Mouse (Mus musculus) embryonic facial prominence, embryonic 11.5 days (tissue): Measurements from ENCODE around the gene Clasp2. TPM values are rescaled to one million over a fixed set of nuclear protein-coding genes. Genes with fewer than 3 reads are reported as not detected.

Source experiments
- ATAC-seq: fragments of 200-750 bp; cut with Nextera tagmentation; replicated peaks from 2 replicates; pipeline ENCODE4 v1.8.0; 2017; ENCODE audit warnings: low read depth; ENCODE audit not compliant: insufficient number of reproducible peaks, low FRiP score, low TSS enrichment
- DNase-seq: peaks from one replicate; pipeline ENCODE4 v3.0.0-alpha.2; 2015; ENCODE audit warnings: low spot score
- H3K27ac ChIP-seq: fragments of 300-500 bp; sonication (generic); replicated peaks from 2 replicates; pipeline ENCODE4 v1.5.1; 2014; ENCODE audit warnings: mild to moderate bottlenecking, low read depth, low read length, control low read depth
- H3K27me3 ChIP-seq: fragments of 300-500 bp; sonication (generic); 2 replicates; pipeline ENCODE4 v1.6.1; 2014; ENCODE audit warnings: mild to moderate bottlenecking, low read length, moderate library complexity, mixed read lengths; ENCODE audit not compliant: control insufficient read depth, insufficient read depth
- H3K36me3 ChIP-seq: fragments of 300-500 bp; sonication (generic); replicated peaks from 2 replicates; pipeline ENCODE4 v1.6.1; 2014; ENCODE audit warnings: low read depth, mild to moderate bottlenecking, low read length, moderate library complexity, mixed read lengths; ENCODE audit not compliant: control insufficient read depth, insufficient read depth
- H3K4me1 ChIP-seq: fragments of 300-500 bp; sonication (generic); 2 replicates; pipeline ENCODE4 v1.6.1; 2014; ENCODE audit warnings: low read length, mixed read lengths; ENCODE audit not compliant: control insufficient read depth, insufficient read depth
- H3K4me2 ChIP-seq: fragments of 300-500 bp; sonication (generic); 2 replicates; pipeline ENCODE4 v1.6.1; 2014; ENCODE audit warnings: low read depth, mild to moderate bottlenecking, control low read depth, low read length, moderate library complexity
- H3K4me3 ChIP-seq: fragments of 300-500 bp; sonication (generic); 2 replicates; pipeline ENCODE4 v1.5.1; 2014; ENCODE audit warnings: low read depth, low read length, control low read depth
- H3K9ac ChIP-seq: fragments of 300-500 bp; sonication (generic); replicated peaks from 2 replicates; pipeline ENCODE4 v1.6.1; 2014; ENCODE audit warnings: mild to moderate bottlenecking, control low read depth, low read length
- H3K9me3 ChIP-seq: fragments of 300-500 bp; sonication (generic); replicated peaks from 2 replicates; pipeline ENCODE4 v1.6.1; 2016; ENCODE audit warnings: mild to moderate bottlenecking, low read length, inconsistent platforms, mixed read lengths; ENCODE audit not compliant: control insufficient read depth
- WGBS: fragments of 180-500 bp; shearing (Covaris S2); extraction: QIAGEN DNeasy Blood & Tissue Kit; methylation state at CpG from one replicate; pipeline ENCODE4 v1.1.7; 2014; 5-methylcytosine and 5-hydroxymethylcytosine counted together
- polyA plus RNA-seq: library from polyadenylated mRNA; unstranded; fragments of >200 nt; fragmentation: Nextera tagmentation; extraction: Ambion mirVana; gene quantifications from 2 replicates; pipeline ENCODE4 v1.2.1, GENCODE M21; 2014

Clasp2 gene
- polyA plus RNA-seq, 1 experiment from 2014 or later: 30.2 TPM

DNA sequence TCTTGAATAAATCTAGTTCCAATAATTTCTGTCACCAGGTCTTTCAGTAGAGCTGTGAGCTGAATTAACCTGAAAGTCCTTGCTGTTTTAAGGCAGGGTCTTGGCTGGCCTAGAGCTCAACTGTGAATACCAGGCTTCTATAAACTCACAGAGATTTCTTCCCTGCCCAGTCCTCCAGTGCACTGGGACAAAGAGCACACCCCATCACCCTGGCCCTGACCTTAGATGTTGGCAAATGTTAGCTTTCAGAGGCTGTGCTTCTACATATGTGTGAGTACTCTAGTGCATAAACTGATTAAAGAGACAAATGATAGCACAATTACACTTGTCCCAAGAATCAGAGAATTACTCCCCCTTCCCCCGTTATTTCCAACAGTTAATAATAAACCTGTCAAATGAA is 188.4 kb downstream of the Clasp2 start:
- 81% methylated on average over 1 of the region's 1 CpGs for WGBS
- H3K27me3 ChIP-seq: no peaks in the 10 kb centered on the region
- DNase-seq (no peak), ATAC-seq (no peak)
- H3K4me3 ChIP-seq: no peak overlapping the region
- H3K9ac ChIP-seq: no peak overlapping the region
- H3K4me1 ChIP-seq: no peaks in the 10 kb centered on the region
- H3K36me3 ChIP-seq: no peaks in the 10 kb centered on the region
- H3K27ac ChIP-seq: no peak overlapping the region
- no peak overlapping the region for H3K4me2 ChIP-seq
- H3K9me3 ChIP-seq: no peaks in the 10 kb centered on the region

DNA sequence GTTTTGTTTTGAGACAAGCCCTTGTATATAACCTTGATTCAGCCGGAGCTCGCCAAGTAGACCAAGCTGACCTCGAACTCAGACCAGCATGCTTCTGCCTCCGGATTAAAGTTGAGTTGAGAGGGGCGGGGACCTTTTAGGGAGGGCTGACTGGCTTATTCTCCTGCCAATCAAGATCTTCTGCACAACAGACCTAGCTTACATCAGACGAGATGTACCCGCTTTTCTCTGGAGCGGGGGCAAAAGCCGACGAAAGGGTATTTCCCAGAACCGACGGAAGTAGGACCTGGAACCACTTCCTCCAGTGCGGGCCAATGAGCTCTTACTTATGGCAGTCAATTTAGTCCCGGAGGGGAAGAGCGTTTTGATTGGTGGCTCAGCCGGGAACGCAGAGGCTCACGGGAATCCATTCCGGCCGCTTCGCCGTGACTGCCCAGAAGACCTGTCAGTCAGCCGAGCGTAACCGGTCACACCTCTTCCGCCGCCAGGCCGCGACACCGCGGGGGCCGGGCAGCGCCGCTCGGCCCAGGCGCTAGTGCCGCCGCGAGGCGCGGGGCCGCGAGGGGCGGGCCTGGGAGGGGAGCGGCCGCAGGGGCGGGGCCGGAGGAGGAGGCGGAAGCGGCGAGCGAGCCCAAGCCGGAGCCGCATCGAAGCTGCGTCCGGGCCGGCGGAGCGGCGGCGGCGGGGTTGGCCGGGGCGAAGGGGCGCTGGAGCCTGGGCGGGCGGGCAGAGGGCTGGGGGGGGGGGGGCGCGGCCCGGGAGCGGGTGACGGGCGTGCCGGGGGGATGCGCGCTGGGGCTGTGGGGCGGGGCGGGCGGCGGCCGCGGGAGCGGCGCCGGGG is 189.5 kb downstream of the Clasp2 start, which contains the start of gene Ubp1:
Gene Ubp1, plus strand, starts transcription at position 401 of the 841 bp plus-strand sequence.
- peak within 1 kb of the TSS; percentile 80 for H3K27ac ChIP-seq
- H3K9ac ChIP-seq: peak within 1 kb of the TSS; percentile 92
- no peaks in the 10 kb centered on the region for H3K36me3 ChIP-seq
- DNase-seq (peak; percentile 98), ATAC-seq (peak; percentile 98)
- H3K4me1 ChIP-seq: no peaks in the 10 kb centered on the region
- peak within 1 kb of the TSS; percentile 96 for H3K4me3 ChIP-seq
- no peaks in the 10 kb centered on the region for H3K27me3 ChIP-seq
- under 1% methylated on average over 55 of the region's 86 CpGs for WGBS
- H3K4me2 ChIP-seq: peak within 1 kb of the TSS; percentile 80
- no peaks in the 10 kb centered on the region for H3K9me3 ChIP-seq

DNA sequence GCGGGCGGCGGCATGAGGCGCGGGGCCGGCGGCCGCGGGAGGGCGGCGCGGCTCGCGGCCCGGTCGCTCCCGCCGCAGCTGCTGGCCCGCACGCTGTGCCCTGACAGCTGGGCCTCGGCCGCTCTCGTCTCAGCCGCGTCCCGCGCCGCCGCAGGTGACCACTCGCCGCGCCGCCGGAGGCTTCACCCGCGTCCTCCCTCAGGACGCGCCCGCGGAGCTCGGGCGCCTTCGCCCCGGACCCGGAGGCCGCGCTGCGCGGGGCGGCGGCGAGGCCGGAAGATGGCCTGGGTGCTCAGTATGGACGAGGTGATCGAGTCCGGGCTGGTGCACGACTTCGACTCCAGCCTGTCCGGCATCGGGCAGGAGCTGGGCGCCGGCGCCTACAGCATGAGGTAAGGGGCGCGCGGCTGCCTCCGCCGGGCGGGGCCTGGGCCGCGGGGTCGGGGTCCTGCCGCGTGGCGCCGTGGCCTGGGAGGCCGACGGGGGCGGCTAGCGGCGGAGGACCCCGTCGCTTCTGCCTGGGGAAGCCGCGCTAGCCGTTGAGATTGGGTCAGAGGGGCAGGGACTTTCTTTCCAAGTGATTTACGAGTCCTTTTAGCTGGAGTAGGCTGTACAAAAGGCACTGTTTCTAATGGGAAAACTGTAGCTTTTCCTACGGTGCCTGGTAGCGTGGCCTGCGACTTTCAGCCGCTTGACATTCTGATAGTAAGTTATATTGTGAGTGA is 190.3 kb downstream of the Clasp2 start:
- peak overlapping the region; percentile 96 for H3K4me3 ChIP-seq
- H3K4me1 ChIP-seq: no peaks in the 10 kb centered on the region
- WGBS: under 1% methylated on average over 54 of the region's 91 CpGs
- peak overlapping the region; percentile 80 for H3K4me2 ChIP-seq
- H3K9ac ChIP-seq: peak overlapping the region; percentile 92
- no peaks in the 10 kb centered on the region for H3K27me3 ChIP-seq
- H3K36me3 ChIP-seq: no peaks in the 10 kb centered on the region
- H3K9me3 ChIP-seq: no peaks in the 10 kb centered on the region
- ATAC-seq: peak; percentile 40
- DNase-seq: peak; percentile 37
- H3K27ac ChIP-seq: peak overlapping the region; percentile 80

DNA sequence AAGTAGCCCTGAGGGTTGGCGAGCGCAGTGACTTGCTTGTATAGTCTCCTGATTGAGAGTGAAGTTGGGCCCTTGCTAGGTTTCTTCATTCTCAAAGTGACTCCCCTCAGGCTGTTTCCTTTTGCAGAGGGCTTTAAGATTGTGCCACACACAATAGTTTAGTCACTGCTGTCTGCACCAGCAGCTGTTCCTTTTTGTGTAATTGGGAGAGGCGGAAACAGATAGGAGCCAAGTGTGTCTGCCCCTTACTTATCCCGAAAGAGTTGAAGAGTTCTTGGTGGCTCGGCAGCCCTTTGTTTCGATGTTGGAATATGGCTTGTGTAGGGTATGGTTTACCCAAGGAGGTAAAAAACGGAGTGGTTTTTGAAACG is 190.8 kb downstream of the Clasp2 start:
- DNase-seq: peak; percentile 28

DNA sequence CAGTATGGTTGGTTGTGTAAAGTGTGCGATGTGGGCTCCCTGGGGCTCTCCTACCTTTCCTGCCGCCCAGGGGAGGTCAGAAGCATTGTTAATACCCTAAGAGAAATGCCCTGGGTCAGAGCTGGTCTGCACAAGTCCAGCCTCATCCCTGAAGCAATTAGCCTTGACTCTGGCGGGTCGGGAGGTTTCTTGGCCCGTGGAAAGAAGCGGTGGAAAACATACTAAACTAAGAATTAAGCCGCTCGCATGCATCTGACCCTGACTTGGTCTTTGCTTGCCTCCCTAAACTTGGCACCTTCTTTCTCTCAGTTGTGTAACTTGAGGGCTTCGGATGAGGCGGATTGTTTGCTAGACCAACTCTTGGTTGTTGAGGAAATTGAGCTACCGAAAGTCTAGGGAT is 191.2 kb downstream of the Clasp2 start:
- no peak overlapping the region; the same call in 1 of the 2 replicates for H3K27ac ChIP-seq
- WGBS: 25% methylated on average over 11 of the region's 11 CpGs
- ATAC-seq: no peak

More for the DNA sequence above, 190.8 kb downstream of the Clasp2 start:
- H3K4me3 ChIP-seq: peak overlapping the region; percentile 96
- H3K9ac ChIP-seq: peak overlapping the region; percentile 92
- ATAC-seq: no peak
- H3K27me3 ChIP-seq: no peaks in the 10 kb centered on the region
- no peaks in the 10 kb centered on the region for H3K4me1 ChIP-seq
- H3K27ac ChIP-seq: peak overlapping the region; percentile 80; the same call in 1 of the 2 replicates
- no peaks in the 10 kb centered on the region for H3K9me3 ChIP-seq
- 2% methylated on average over 8 of the region's 8 CpGs for whole genome bisulfite sequencing
- peak overlapping the region; percentile 80 for H3K4me2 ChIP-seq
- H3K36me3 ChIP-seq: no peaks in the 10 kb centered on the region

DNA sequence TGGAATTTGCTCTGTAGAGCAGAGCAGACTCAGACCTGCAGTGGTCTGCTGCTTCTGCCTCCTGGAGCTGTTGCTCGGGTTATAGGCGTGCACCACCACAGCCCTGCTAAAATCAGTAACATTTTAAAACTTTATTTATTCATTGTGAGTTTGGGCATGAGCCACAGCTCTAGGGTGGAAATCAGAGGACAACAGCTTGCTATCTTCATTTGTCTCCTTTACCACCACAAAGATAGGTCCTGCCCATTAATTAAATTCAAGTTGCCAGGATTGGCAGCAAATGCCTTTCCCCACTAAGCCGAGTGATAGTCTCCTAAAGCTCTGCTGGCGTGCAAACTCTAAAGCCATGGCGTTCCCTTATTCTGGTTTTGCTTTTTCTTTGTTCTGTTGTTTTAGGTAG is 194.4 kb downstream of the Clasp2 start:
- no peak overlapping the region for H3K4me2 ChIP-seq
- WGBS: 91% methylated on average over 5 of the region's 5 CpGs
- H3K27ac ChIP-seq: no peak overlapping the region
- H3K36me3 ChIP-seq: no peaks in the 10 kb centered on the region
- no peaks in the 10 kb centered on the region for H3K27me3 ChIP-seq
- ATAC-seq: no peak
- DNase-seq: no peak
- no peak overlapping the region for H3K4me3 ChIP-seq
- H3K4me1 ChIP-seq: no peaks in the 10 kb centered on the region
- no peaks in the 10 kb centered on the region for H3K9me3 ChIP-seq
- no peak overlapping the region for H3K9ac ChIP-seq

More for the DNA sequence above, 191.2 kb downstream of the Clasp2 start:
- peak; percentile 6 for DNase-seq
- peak overlapping the region; percentile 92 for H3K9ac ChIP-seq
- peak overlapping the region; percentile 96 for H3K4me3 ChIP-seq
- H3K4me1 ChIP-seq: no peaks in the 10 kb centered on the region
- H3K9me3 ChIP-seq: no peaks in the 10 kb centered on the region
- H3K27me3 ChIP-seq: no peaks in the 10 kb centered on the region
- no peaks in the 10 kb centered on the region for H3K36me3 ChIP-seq
- peak overlapping the region; percentile 80 for H3K4me2 ChIP-seq

DNA sequence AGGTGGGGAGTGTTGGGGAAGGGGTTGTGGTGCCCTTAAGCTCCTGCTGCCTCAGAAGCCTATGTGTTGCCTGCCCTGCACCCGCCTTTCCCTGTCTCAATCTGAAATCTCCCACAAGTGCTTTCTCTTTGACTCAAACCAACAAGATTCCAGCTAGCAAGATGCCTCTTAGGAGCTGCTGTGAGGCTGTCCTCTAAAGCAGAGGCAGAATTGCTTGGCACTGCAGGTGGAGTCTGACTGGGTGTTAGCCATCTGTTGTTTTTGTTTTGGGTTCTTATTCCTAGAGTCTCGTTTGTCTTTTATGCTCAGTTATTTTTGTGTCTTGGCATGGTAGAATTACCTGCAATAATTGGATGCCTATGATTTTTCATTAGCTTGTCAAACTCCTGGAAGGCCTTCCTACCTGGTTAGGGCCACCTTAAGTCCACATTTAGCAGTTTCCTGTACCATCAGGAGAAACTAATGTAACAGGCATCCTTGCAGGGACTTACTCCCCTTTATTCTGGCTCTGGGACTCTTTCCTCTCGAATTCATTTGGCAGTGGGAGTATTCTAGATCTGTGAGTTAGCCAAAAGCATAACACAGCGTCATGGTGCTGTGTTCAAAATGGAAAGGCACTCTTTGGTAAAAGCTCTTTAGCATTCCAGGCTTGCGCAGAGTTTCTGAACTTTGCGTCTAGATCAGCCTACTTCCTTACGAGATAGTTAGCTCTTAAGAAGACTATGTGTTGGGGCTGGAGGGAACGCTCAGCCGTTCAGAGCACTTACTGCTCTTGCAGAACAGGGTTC is 198.0 kb downstream of the Clasp2 start:
- Histone ChIP-seq H3K9me3 (no peaks in the 10 kb centered on the region), H3K4me2 (no peak overlapping the region), H3K4me3 (no peak overlapping the region), H3K27me3 (no peaks in the 10 kb centered on the region), H3K27ac (no peak overlapping the region), H3K9ac (no peak overlapping the region), H3K4me1 (no peaks in the 10 kb centered on the region), H3K36me3 (no peaks in the 10 kb centered on the region)
- DNase-seq (no peak), ATAC-seq (no peak)
- 87% methylated on average over 9 of the region's 9 CpGs for WGBS
